Mouse (Mus musculus): Measurements from ENCODE around the gene Ltbp4. TPM values are rescaled to one million over a fixed set of nuclear protein-coding genes. Genes with fewer than 3 reads are reported as not detected.

Ltbp4 gene
- 71.2 and 75.4 TPM in 2 replicates for polyA plus RNA-seq (2012; rRNA removed)

GRCm38 (mm10) chr7:27337175-27337853 is at the start of gene Ltbp4:
TSS of gene Ltbp4 (minus strand) at chr7:27337692.
- no peak for DNase-seq (ENCODE audit: low read depth, low spot score)
- WGBS: 3% methylated on average over 36 of the region's 36 CpGs

- DNase-seq (ENCODE audit: low read depth, low spot score): no peak
- WGBS: 36% methylated on average over 4 of the region's 4 CpGs
These were observed 47.2 kb upstream of the Ltbp4 start for GRCm38 (mm10) chr7:27384731-27385130.

GRCm38 (mm10) chr7:27384134-27384533 is 46.6 kb upstream of the Ltbp4 start:
- DNase-seq (ENCODE audit: low read depth, low spot score): no peak
- 82% methylated on average over 5 of the region's 5 CpGs for WGBS

GRCm38 (mm10) chr7:27383233-27383632 is 45.7 kb upstream of the Ltbp4 start:
- DNase-seq (ENCODE audit: low read depth, low spot score): no peak
- 76% methylated on average over 1 of the region's 1 CpGs for WGBS

GRCm38 (mm10) chr7:27381560-27381959 is 44.1 kb upstream of the Ltbp4 start:
- DNase-seq (ENCODE audit: low read depth, low spot score): no peak
- 37% methylated on average over 4 of the region's 4 CpGs for whole genome bisulfite sequencing

- DNase-seq (ENCODE audit: low read depth, low spot score): no peak
- WGBS: 10% methylated on average over 1 of the region's 1 CpGs
These were observed 43.5 kb upstream of the Ltbp4 start for GRCm38 (mm10) chr7:27381009-27381408.

GRCm38 (mm10) chr7:27379836-27380235 is 42.3 kb upstream of the Ltbp4 start:
- DNase-seq (ENCODE audit: low read depth, low spot score): no peak
- 87% methylated on average over 6 of the region's 6 CpGs for WGBS

- WGBS: 13% methylated on average over 4 of the region's 4 CpGs
- no peak for DNase-seq (ENCODE audit: low read depth, low spot score)
These were observed 40.9 kb upstream of the Ltbp4 start for GRCm38 (mm10) chr7:27378431-27378830.

GRCm38 (mm10) chr7:27375274-27375673 is 37.8 kb upstream of the Ltbp4 start:
- 3% methylated on average over 22 of the region's 22 CpGs for WGBS
- no peak for DNase-seq (ENCODE audit: low read depth, low spot score)

GRCm38 (mm10) chr7:27371715-27372462 is 34.4 kb upstream of the Ltbp4 start:
- no peak for DNase-seq (ENCODE audit: low read depth, low spot score)
- WGBS: 3% methylated on average over 44 of the region's 44 CpGs

- 87% methylated on average over 19 of the region's 19 CpGs for WGBS
- no peak for DNase-seq (ENCODE audit: low read depth, low spot score)
These were observed 31.6 kb upstream of the Ltbp4 start for GRCm38 (mm10) chr7:27369111-27369510.

- WGBS: 22% methylated on average over 11 of the region's 11 CpGs
- no peak for DNase-seq (ENCODE audit: low read depth, low spot score)
These were observed 30.5 kb upstream of the Ltbp4 start for GRCm38 (mm10) chr7:27367976-27368375.

GRCm38 (mm10) chr7:27366082-27366844 is 28.8 kb upstream of the Ltbp4 start:
- DNase-seq (ENCODE audit: low read depth, low spot score): no peak
- 36% methylated on average over 21 of the region's 21 CpGs for WGBS

GRCm38 (mm10) chr7:27364379-27364778 is 26.9 kb upstream of the Ltbp4 start:
- DNase-seq (ENCODE audit: low read depth, low spot score): no peak
- 8% methylated on average over 29 of the region's 29 CpGs for WGBS

- WGBS: under 1% methylated on average over 52 of the region's 52 CpGs
- peak; percentile 96 for DNase-seq (ENCODE audit: low read depth, low spot score)
These were observed 23.9 kb upstream of the Ltbp4 start for GRCm38 (mm10) chr7:27361283-27361946.

GRCm38 (mm10) chr7:27360749-27361148 is 23.3 kb upstream of the Ltbp4 start:
- no peak for DNase-seq (ENCODE audit: low read depth, low spot score)
- 46% methylated on average over 6 of the region's 6 CpGs for WGBS

GRCm38 (mm10) chr7:27359706-27360358 is 22.3 kb upstream of the Ltbp4 start:
- no peak for DNase-seq (ENCODE audit: low read depth, low spot score)
- 89% methylated on average over 9 of the region's 9 CpGs for WGBS

- no peak for DNase-seq (ENCODE audit: low read depth, low spot score)
- 65% methylated on average over 2 of the region's 2 CpGs for WGBS
These were observed 21.7 kb upstream of the Ltbp4 start for GRCm38 (mm10) chr7:27359162-27359561.

GRCm38 (mm10) chr7:27357595-27357978 is 20.1 kb upstream of the Ltbp4 start:
- DNase-seq (ENCODE audit: low read depth, low spot score): no peak
- 14% methylated on average over 3 of the region's 3 CpGs for WGBS

Measured in large intestine, adult 2 months (tissue).